Mouse (Mus musculus) central nervous system, embryonic 11.5 days (tissue): ENCODE data around the gene Dcun1d2. TPM values are rescaled to one million over a fixed set of nuclear protein-coding genes. Genes with fewer than 3 reads are reported as not detected.

Experiments used
- polyA plus RNA-seq: library from polyadenylated mRNA; depleted of rRNA; stranded (reverse); fragments of >200 nt; gene quantifications from 2 replicates; pipeline ENCODE4 v1.2.3, GENCODE M21; 2012; rRNA removed

The Dcun1d2 gene
- 23.1 and 31.4 TPM in 2 replicates for polyA plus RNA-seq

DNA sequence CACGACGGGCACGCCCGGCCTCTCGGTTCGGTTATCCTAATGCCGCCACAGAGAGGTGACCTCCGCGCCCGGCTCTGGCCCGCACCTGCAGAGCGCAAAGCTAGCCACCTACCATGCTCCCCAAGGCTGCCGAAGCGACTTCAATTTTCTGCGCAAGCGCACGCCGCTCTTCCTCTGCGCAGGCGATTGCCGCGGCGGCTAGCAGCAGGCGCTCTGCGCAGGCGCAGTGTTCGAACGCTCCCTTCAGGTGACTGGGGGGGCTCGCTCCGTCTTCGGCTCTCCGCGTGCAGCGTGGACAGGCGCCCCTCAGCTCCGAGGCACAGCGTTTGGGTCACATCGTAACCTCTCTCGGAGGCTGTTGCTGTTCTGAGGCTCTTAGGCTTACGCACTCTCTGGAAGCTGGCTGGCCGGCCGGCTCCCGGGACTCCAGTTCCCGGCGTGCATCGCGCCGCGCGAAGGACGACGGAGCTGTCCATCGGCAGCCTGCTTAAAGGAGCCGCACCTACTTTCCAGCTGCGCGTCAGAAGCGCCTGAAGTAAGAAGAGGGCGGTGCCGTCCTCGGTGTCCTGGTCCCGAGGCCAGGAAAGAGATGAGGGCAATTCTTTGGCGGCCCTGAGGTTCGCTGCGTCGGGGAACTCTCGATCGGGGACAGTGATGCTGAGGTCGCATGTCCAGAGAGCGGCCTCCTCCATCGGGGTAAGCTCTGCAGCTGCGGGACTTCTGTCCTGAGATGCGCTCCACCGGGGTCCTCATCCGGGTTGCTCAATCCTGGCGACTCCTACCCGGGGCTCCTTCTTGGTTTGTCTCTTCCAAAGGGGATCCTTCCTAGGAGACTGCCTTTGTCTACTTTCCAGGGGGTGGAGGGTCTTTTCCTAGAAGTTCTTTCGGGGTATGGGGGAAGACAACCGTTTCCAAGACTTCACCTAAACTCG is at the start of gene Dcun1d2, which contains the start of gene Tmco3:
Gene Dcun1d2, minus strand, starts transcription at position 440 of the 932 bp plus-strand sequence.
Gene Tmco3, plus strand, starts transcription at position 499 of the 932 bp plus-strand sequence.

DNA sequence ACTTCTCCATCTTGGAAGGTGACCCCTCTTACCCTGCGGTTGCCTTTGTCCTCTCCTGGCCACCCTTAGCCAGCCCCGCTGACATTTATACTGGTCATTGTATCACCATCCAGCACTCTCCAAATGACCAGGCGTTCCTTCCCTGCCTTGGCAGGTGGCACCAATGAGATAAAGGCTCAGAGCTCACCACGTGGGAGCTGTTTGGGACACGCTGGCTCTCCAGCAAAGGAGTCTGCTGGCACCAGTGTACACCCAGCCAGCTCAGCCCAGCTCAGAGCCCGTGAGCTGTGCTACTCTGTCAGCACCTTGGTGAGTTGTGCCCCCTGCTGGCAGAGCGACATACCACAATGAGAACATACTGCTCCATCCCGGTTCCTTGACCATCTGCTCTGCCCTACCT is 33.9 kb downstream of the Dcun1d2 start, which contains the start of gene Adprhl1:
Gene Adprhl1, minus strand, starts transcription at position 144 of the 400 bp plus-strand sequence.

Other genes with a start within 250 kb of the Dcun1d2 start
- gene Proz, start 227.2 kb downstream of the Dcun1d2 start, polyA plus RNA-seq, result 0.77 and 0.85 TPM in 2 replicates
- 36.8 and 51.0 TPM in 2 replicates for gene Pcid2, start 182.7 kb downstream of the Dcun1d2 start, polyA plus RNA-seq
- 71.5 and 76.7 TPM in 2 replicates for gene Cul4a, start 182.5 kb downstream of the Dcun1d2 start, polyA plus RNA-seq
- gene Lamp1, start 129.0 kb downstream of the Dcun1d2 start, polyA plus RNA-seq, result 141 and 205 TPM in 2 replicates
- 11.9 and 19.5 TPM in 2 replicates for gene Grtp1, start 87.5 kb downstream of the Dcun1d2 start, polyA plus RNA-seq
- gene Adprhl1, start 34.0 kb downstream of the Dcun1d2 start, polyA plus RNA-seq, result 1.6 and 1.9 TPM in 2 replicates
- gene Tmco3, start 59 bp upstream of the Dcun1d2 start, polyA plus RNA-seq, result 33.5 and 36.8 TPM in 2 replicates
- 250 and 294 TPM in 2 replicates for gene Tfdp1, start 50.6 kb upstream of the Dcun1d2 start, polyA plus RNA-seq
- not detected in 2 replicates for gene Atp4b, start 108.7 kb upstream of the Dcun1d2 start, polyA plus RNA-seq
- gene Grk1, start 117.0 kb upstream of the Dcun1d2 start, polyA plus RNA-seq, result 0.08 and 0.10 TPM in 2 replicates
- gene Tmem255b, start 147.1 kb upstream of the Dcun1d2 start, polyA plus RNA-seq, result 0.08 and 0.37 TPM in 2 replicates
- 12.3 and 12.8 TPM in 2 replicates for gene Gas6, start 206.4 kb upstream of the Dcun1d2 start, polyA plus RNA-seq